Mouse (Mus musculus): ENCODE measurements at regions not wholly inside any gene's neighbourhood (a gene's known extent, or its start where the extent isn't known, plus 50 kb on each side); places are given as distances from the start of the nearest gene placed in this dataset.

DNA sequence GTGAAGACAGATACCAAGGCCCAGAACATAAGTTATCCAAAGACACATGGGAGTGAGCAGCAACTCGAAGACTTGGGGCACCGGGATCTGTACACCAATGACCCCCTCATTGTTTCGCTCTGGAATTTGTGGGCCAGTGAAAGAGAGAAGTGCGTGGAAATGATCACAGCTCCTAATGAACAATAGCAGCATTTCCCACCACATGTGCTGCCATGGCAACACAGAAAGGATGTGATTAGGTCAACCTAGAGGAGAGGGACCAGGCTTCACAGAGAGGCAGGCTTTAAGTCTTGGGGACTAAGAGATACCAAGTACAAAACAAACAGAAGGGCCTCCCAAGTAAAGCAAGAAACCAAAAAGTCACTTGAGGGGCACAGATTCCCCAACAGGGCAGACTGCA lies 339.3 kb upstream of the Kazn start:
- H3K27ac ChIP-seq (ENCODE audit: low read depth, low read length) = peak overlapping the region; percentile 6; the same call in 1 of the 2 replicates
- no peak for ATAC-seq (ENCODE audit: low read depth)
- H3K9ac ChIP-seq (replicated peaks; ENCODE audit: low read depth, low read length) = no peak overlapping the region
- H3K4me3 ChIP-seq (ENCODE audit: low read depth, low read length) = no peak overlapping the region
- H3K9me3 ChIP-seq (ENCODE audit: control insufficient read depth, low read length) = no peaks in the 10 kb centered on the region
- no peaks in the 10 kb centered on the region for H3K36me3 ChIP-seq (ENCODE audit: control insufficient read depth, insufficient read depth, low read length)
- peaks cover 24% of the 10 kb centered on the region; the same call in 1 of the 2 replicates for H3K4me1 ChIP-seq (ENCODE audit: control insufficient read depth, insufficient read depth, low read length)
- H3K4me2 ChIP-seq (ENCODE audit: low read depth, low read length) = no peak overlapping the region
- 35% methylated on average over 4 of the region's 4 CpGs for WGBS
- H3K27me3 ChIP-seq (ENCODE audit: control insufficient read depth, insufficient read depth, low read length) = no peaks in the 10 kb centered on the region

DNA sequence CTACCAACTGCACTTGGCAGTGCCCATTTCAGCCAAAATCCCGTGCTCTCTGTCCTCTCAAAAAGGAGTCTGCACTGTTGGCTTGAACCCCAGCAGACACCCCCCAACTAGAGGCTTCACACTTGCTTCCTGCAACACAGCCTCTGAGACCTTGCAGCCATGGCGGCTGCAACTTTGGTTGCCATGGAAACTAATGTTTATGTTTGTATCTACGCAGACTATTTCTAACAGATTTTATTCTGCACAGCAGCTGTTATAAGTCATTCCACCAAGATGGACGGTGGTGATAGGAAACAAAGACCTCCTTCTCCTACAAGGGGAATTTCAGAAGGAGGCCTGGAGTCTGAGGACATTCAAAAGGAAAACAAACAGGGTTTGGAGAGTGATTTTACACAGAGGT lies 338.3 kb upstream of the Kazn start:
- H3K4me1 ChIP-seq (ENCODE audit: control insufficient read depth, insufficient read depth, low read length) = peaks cover 24% of the 10 kb centered on the region; the same call in 1 of the 2 replicates
- H3K27ac ChIP-seq (ENCODE audit: low read depth, low read length) = peak overlapping the region; percentile 6
- ATAC-seq (ENCODE audit: low read depth) = peak; percentile 76
- no peaks in the 10 kb centered on the region for H3K36me3 ChIP-seq (ENCODE audit: control insufficient read depth, insufficient read depth, low read length)
- H3K9me3 ChIP-seq (ENCODE audit: control insufficient read depth, low read length) = no peaks in the 10 kb centered on the region
- no peak overlapping the region for H3K4me2 ChIP-seq (ENCODE audit: low read depth, low read length)
- no peak overlapping the region for H3K9ac ChIP-seq (replicated peaks; ENCODE audit: low read depth, low read length)
- no peaks in the 10 kb centered on the region for H3K27me3 ChIP-seq (ENCODE audit: control insufficient read depth, insufficient read depth, low read length)
- H3K4me3 ChIP-seq (ENCODE audit: low read depth, low read length) = no peak overlapping the region
- 14% methylated on average over 4 of the region's 4 CpGs for WGBS

DNA sequence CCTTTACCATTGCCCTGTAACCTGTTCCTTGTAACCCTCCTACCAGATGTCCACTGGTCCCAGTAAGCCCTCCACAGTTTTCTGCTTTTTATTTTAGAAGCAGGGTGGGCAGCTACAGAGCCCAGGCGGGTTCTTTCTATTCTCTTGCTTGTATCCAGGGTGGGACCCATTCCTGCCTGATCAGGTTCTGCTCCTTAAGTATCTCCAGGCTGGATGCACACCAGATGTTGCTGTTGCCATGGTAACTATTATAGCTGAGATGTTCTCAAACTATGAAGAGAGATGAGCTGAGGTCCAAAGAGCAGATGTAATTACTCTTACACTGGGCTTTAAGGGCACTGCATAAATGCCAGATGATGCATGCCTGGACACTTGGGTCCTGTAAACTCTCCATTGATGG lies 335.3 kb upstream of the Kazn start:
- Histone ChIP-seq H3K27me3 (ENCODE audit: control insufficient read depth, insufficient read depth, low read length) (no peaks in the 10 kb centered on the region), H3K9ac (replicated peaks; ENCODE audit: low read depth, low read length) (no peak overlapping the region), H3K36me3 (ENCODE audit: control insufficient read depth, insufficient read depth, low read length) (no peaks in the 10 kb centered on the region), H3K4me1 (ENCODE audit: control insufficient read depth, insufficient read depth, low read length) (peaks cover 24% of the 10 kb centered on the region; the same call in 1 of the 2 replicates), H3K9me3 (ENCODE audit: control insufficient read depth, low read length) (no peaks in the 10 kb centered on the region), H3K4me2 (ENCODE audit: low read depth, low read length) (no peak overlapping the region), H3K27ac (ENCODE audit: low read depth, low read length) (no peak overlapping the region), H3K4me3 (ENCODE audit: low read depth, low read length) (no peak overlapping the region)
- ATAC-seq (ENCODE audit: low read depth) = no peak
- 74% methylated on average over 1 of the region's 1 CpGs for WGBS

DNA sequence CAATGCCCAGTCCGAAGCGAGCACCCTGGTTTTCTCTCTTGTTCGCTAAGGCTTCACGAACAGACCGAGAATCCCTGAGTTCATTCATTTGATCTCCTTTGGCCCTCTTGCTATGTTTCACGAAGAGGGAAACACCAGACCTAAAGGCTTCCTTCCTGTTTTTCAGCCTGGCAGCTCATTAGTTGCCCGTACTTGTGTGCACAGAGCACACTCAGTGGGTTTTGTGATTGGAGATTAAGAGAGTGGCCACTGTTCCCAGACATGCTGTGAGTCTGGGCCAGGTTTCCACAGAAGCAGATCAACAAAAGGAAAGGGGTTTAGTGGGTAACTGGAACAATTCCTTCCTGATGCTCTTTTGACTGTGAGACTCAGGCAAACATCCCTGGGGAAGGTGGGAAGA lies 331.5 kb upstream of the Kazn start:
- Histone ChIP-seq H3K27ac (ENCODE audit: low read depth, low read length) (no peak overlapping the region), H3K9ac (replicated peaks; ENCODE audit: low read depth, low read length) (no peak overlapping the region), H3K36me3 (ENCODE audit: control insufficient read depth, insufficient read depth, low read length) (no peaks in the 10 kb centered on the region), H3K4me2 (ENCODE audit: low read depth, low read length) (no peak overlapping the region), H3K4me3 (ENCODE audit: low read depth, low read length) (no peak overlapping the region), H3K27me3 (ENCODE audit: control insufficient read depth, insufficient read depth, low read length) (no peaks in the 10 kb centered on the region), H3K4me1 (ENCODE audit: control insufficient read depth, insufficient read depth, low read length) (peaks cover 3% of the 10 kb centered on the region; the same call in 1 of the 2 replicates), H3K9me3 (ENCODE audit: control insufficient read depth, low read length) (no peaks in the 10 kb centered on the region)
- 68% methylated on average over 7 of the region's 7 CpGs for WGBS
- no peak for ATAC-seq (ENCODE audit: low read depth)

DNA sequence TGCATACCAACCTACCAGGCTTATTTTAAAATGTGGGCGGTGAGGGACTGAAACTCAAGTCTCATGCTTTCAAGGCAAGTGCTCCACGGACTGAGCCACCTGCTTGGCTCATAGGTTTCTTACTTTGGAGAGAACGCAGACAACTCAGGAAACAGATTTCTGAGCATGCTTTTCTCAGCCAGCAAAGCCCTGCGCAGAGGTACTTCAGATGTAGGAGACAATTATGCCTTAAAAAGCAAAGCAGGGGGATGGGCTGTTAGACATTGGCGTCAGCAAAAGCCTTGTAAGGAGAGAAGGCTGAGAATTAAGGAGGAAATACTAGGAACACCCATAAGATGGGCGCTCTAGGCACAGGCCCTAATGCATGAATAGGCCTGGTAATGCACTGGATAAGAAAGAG lies 329.4 kb upstream of the Kazn start:
- Histone ChIP-seq H3K27me3 (ENCODE audit: control insufficient read depth, insufficient read depth, low read length) (no peaks in the 10 kb centered on the region), H3K9me3 (ENCODE audit: control insufficient read depth, low read length) (no peaks in the 10 kb centered on the region), H3K4me2 (ENCODE audit: low read depth, low read length) (no peak overlapping the region), H3K27ac (ENCODE audit: low read depth, low read length) (no peak overlapping the region), H3K36me3 (ENCODE audit: control insufficient read depth, insufficient read depth, low read length) (no peaks in the 10 kb centered on the region), H3K9ac (replicated peaks; ENCODE audit: low read depth, low read length) (no peak overlapping the region), H3K4me1 (ENCODE audit: control insufficient read depth, insufficient read depth, low read length) (no peaks in the 10 kb centered on the region; the same call in 1 of the 2 replicates), H3K4me3 (ENCODE audit: low read depth, low read length) (no peak overlapping the region)
- WGBS = 78% methylated on average over 6 of the region's 6 CpGs
- no peak for ATAC-seq (ENCODE audit: low read depth)

DNA sequence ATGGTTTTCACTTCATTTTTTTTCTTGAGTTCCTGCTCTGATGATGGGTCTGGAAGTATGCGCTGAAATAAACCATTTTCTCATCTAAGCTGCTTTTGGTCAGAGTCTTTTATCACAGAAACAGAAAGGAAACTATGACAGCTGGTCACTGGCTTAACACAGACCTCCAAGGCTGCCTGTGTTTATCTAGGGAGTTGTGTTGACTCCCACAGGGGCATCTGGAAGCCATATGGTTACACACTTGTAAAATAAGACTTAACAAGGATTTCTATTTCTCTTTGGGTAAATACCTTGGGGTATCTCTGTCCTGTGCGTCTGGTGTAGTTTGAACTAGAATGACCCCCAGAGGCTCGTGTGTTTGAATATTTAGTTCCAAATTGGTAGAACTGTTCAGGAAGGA lies 315.5 kb upstream of the Kazn start:
- Histone ChIP-seq H3K4me3 (ENCODE audit: low read depth, low read length) (no peak overlapping the region), H3K27me3 (ENCODE audit: control insufficient read depth, insufficient read depth, low read length) (no peaks in the 10 kb centered on the region), H3K4me1 (ENCODE audit: control insufficient read depth, insufficient read depth, low read length) (no peaks in the 10 kb centered on the region), H3K36me3 (ENCODE audit: control insufficient read depth, insufficient read depth, low read length) (no peaks in the 10 kb centered on the region), H3K4me2 (ENCODE audit: low read depth, low read length) (no peak overlapping the region), H3K9me3 (ENCODE audit: control insufficient read depth, low read length) (no peaks in the 10 kb centered on the region), H3K9ac (replicated peaks; ENCODE audit: low read depth, low read length) (no peak overlapping the region), H3K27ac (ENCODE audit: low read depth, low read length) (no peak overlapping the region)
- ATAC-seq (ENCODE audit: low read depth) = no peak
- 67% methylated on average over 3 of the region's 3 CpGs for WGBS

DNA sequence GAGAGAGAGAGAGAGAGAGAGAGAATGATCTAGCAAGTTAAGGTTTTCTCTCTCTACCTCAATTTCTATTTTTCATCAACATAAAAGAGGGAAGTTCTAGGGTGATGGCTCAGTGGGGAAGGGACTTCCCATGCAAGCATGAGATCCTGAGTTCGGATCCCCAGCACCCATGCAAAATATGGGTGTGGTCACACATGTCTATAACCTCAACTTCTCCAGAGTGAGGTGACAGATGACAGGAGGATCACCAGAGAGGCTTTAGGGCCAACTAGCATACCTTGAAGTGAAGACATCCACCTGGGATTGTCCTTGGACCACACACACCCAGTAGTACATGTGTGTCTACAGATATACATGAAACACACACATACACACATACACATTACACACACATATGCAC lies 306.7 kb upstream of the Kazn start:
- Histone ChIP-seq H3K4me3 (ENCODE audit: low read depth, low read length) (no peak overlapping the region), H3K36me3 (ENCODE audit: control insufficient read depth, insufficient read depth, low read length) (no peaks in the 10 kb centered on the region), H3K9ac (replicated peaks; ENCODE audit: low read depth, low read length) (no peak overlapping the region), H3K4me1 (ENCODE audit: control insufficient read depth, insufficient read depth, low read length) (no peaks in the 10 kb centered on the region), H3K27me3 (ENCODE audit: control insufficient read depth, insufficient read depth, low read length) (no peaks in the 10 kb centered on the region), H3K4me2 (ENCODE audit: low read depth, low read length) (no peak overlapping the region), H3K9me3 (ENCODE audit: control insufficient read depth, low read length) (no peaks in the 10 kb centered on the region), H3K27ac (ENCODE audit: low read depth, low read length) (no peak overlapping the region)
- ATAC-seq (ENCODE audit: low read depth) = no peak
- 96% methylated on average over 1 of the region's 1 CpGs for WGBS

DNA sequence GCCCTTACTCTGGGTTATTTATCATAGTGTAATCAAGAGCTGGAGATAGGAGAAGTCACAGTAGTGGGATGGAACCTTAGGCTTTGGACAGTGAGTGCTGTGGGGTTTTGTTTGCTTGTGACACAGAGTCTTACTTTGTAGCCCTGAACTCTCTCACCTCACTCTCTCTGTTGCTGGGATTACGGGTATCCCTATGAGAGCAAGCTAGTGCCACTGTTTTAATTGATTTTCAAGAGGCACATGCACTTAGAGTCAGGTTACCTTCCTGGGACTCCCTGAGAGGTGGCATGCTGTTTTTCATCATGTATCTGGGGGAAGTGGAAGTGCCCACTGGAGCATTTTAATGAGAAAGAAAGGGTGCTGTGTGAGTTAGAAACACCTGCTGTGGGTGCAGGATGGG lies 306.0 kb upstream of the Kazn start:
- no peak for ATAC-seq (ENCODE audit: low read depth)
- no peaks in the 10 kb centered on the region for H3K9me3 ChIP-seq (ENCODE audit: control insufficient read depth, low read length)
- no peak overlapping the region for H3K9ac ChIP-seq (replicated peaks; ENCODE audit: low read depth, low read length)
- WGBS = 52% methylated on average over 1 of the region's 1 CpGs
- no peaks in the 10 kb centered on the region for H3K4me1 ChIP-seq (ENCODE audit: control insufficient read depth, insufficient read depth, low read length)
- H3K4me2 ChIP-seq (ENCODE audit: low read depth, low read length) = no peak overlapping the region
- H3K27me3 ChIP-seq (ENCODE audit: control insufficient read depth, insufficient read depth, low read length) = no peaks in the 10 kb centered on the region
- H3K27ac ChIP-seq (ENCODE audit: low read depth, low read length) = no peak overlapping the region
- H3K36me3 ChIP-seq (ENCODE audit: control insufficient read depth, insufficient read depth, low read length) = no peaks in the 10 kb centered on the region
- no peak overlapping the region for H3K4me3 ChIP-seq (ENCODE audit: low read depth, low read length)

DNA sequence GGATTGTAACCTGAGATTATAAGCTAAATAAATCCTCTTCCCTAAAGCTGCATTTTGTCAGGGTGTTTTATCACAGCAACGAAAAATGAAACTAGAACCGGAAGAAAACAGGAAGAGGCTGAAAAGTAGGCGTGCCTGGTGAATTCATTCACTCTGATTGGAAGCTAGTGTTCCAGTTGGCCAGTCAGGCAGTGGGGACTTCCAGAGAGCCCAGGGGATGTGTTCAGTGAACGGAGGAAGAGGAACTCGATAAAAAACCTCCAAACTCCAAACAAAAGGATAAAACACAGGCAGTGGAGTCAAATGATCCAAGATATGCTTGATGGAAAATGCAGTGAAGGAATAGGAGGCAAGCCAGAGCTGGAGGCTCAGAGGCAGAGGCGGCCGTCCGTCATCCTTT lies 305.5 kb upstream of the Kazn start:
- Histone ChIP-seq H3K4me3 (ENCODE audit: low read depth, low read length) (no peak overlapping the region), H3K4me1 (ENCODE audit: control insufficient read depth, insufficient read depth, low read length) (no peaks in the 10 kb centered on the region), H3K4me2 (ENCODE audit: low read depth, low read length) (no peak overlapping the region), H3K27me3 (ENCODE audit: control insufficient read depth, insufficient read depth, low read length) (no peaks in the 10 kb centered on the region), H3K9ac (replicated peaks; ENCODE audit: low read depth, low read length) (no peak overlapping the region), H3K36me3 (ENCODE audit: control insufficient read depth, insufficient read depth, low read length) (no peaks in the 10 kb centered on the region), H3K9me3 (ENCODE audit: control insufficient read depth, low read length) (no peaks in the 10 kb centered on the region), H3K27ac (ENCODE audit: low read depth, low read length) (no peak overlapping the region)
- no peak for ATAC-seq (ENCODE audit: low read depth)
- 85% methylated on average over 8 of the region's 8 CpGs for WGBS
